Mouse (Mus musculus) forebrain, embryonic 10.5 days (tissue): ENCODE measurements around the gene Arl4d. TPM values are rescaled to one million over a fixed set of nuclear protein-coding genes. Genes with fewer than 3 reads are reported as not detected.

Experiments
- polyA plus RNA-seq: library from polyadenylated mRNA; unstranded; fragments of >200 nt; fragmentation: Nextera tagmentation; extraction: Ambion mirVana; gene quantifications from 2 replicates; pipeline ENCODE4 v1.2.1, GENCODE M21; 2016

Arl4d gene
- polyA plus RNA-seq, 1 experiment from 2014 or later, result 3.1 TPM

Other genes starting within 250 kb of the Arl4d start
- 109 and 115 TPM in 2 replicates for gene Aarsd1, start 247.9 kb upstream of the Arl4d start, polyA plus RNA-seq
- 10.9 and 11.6 TPM in 2 replicates for gene Gm27029, start 240.7 kb upstream of the Arl4d start, polyA plus RNA-seq
- 20.9 and 21.4 TPM in 2 replicates for gene Rundc1, start 240.5 kb upstream of the Arl4d start, polyA plus RNA-seq
- 2.3 and 3.8 TPM in 2 replicates for gene Ptges3l, start 240.2 kb upstream of the Arl4d start, polyA plus RNA-seq
- 499 and 505 TPM in 2 replicates for gene Rpl27, start 223.2 kb upstream of the Arl4d start, polyA plus RNA-seq
- 3.3 and 3.4 TPM in 2 replicates for gene Ifi35, start 217.1 kb upstream of the Arl4d start, polyA plus RNA-seq
- gene Rnd2, start 200.5 kb upstream of the Arl4d start, polyA plus RNA-seq, result 28.1 and 36.9 TPM in 2 replicates
- 24.9 and 28.5 TPM in 2 replicates for gene Vat1, start 199.3 kb upstream of the Arl4d start, polyA plus RNA-seq
- 26.2 and 27.4 TPM in 2 replicates for gene Brca1, start 113.6 kb upstream of the Arl4d start, polyA plus RNA-seq
- gene Nbr1, start 113.4 kb upstream of the Arl4d start, polyA plus RNA-seq, result 61.7 and 69.9 TPM in 2 replicates
- gene Tmem106a, start 83.3 kb upstream of the Arl4d start, polyA plus RNA-seq, result 1.5 and 1.8 TPM in 2 replicates
- not detected in 2 replicates for gene Gm11634, start 66.3 kb upstream of the Arl4d start, polyA plus RNA-seq
- 30.7 and 33.9 TPM in 2 replicates for gene Rdm1, start 38.3 kb upstream of the Arl4d start, polyA plus RNA-seq
- gene Dhx8, start 67.4 kb downstream of the Arl4d start, polyA plus RNA-seq, result 44.7 and 51.2 TPM in 2 replicates
- 10.2 and 15.0 TPM in 2 replicates for gene Etv4, start 119.8 kb downstream of the Arl4d start, polyA plus RNA-seq
- gene Meox1, start 228.8 kb downstream of the Arl4d start, polyA plus RNA-seq, result 0.86 and 0.97 TPM in 2 replicates